8 mouse cellular contexts compared by ENCODE assay signal in genomic region chr8:70765838-70766570, GRCm38 (mm10). TPM values are rescaled to one million over a fixed set of nuclear protein-coding genes. Genes with fewer than 3 reads are reported as not detected.
DNase-seq lines count a peak whose midpoint lies in the region; ATAC-seq lines count a peak whose summit lies in the region.

No protein-coding gene starts in this region.

- no peaks in the 10 kb centered on the region for H3K9me3 ChIP-seq in heart, embryonic 13.5 days
- no peaks in the 10 kb centered on the region for H3K9me3 ChIP-seq in limb, embryonic 13.5 days
- no peaks in the 10 kb centered on the region for H3K9me3 ChIP-seq in midbrain, embryonic 15.5 days

- H3K4me2 ChIP-seq in heart, embryonic 13.5 days = peak overlapping the region; percentile 91
- peak overlapping the region; percentile 91 for H3K4me2 ChIP-seq in limb, embryonic 13.5 days (replicated peaks)
- peak overlapping the region; percentile 37 for H3K4me2 ChIP-seq in midbrain, embryonic 15.5 days

- peaks cover 42% of the 10 kb centered on the region for H3K36me3 ChIP-seq in heart, embryonic 13.5 days
- H3K36me3 ChIP-seq in limb, embryonic 13.5 days = peaks cover 40% of the 10 kb centered on the region
- peaks cover 23% of the 10 kb centered on the region for H3K36me3 ChIP-seq in midbrain, embryonic 15.5 days (replicated peaks)

- H3K4me3 ChIP-seq in heart, embryonic 13.5 days = peak overlapping the region; percentile 56
- H3K4me3 ChIP-seq in limb, embryonic 13.5 days = peak overlapping the region; percentile 50
- peak overlapping the region; percentile 6 for H3K4me3 ChIP-seq in midbrain, embryonic 15.5 days

- peak; percentile 76 for DNase-seq in adrenal gland, postnatal 14 days
- DNase-seq in adrenal gland, adult 8-10 months = no peak
- DNase-seq in ZHBTc4 (ENCODE audit: low read depth, low spot score) = peak; percentile 53
- peak; percentile 64 to 67 for DNase-seq in thymus, postnatal 10 days (ENCODE audit: low spot score in 2 of 2)
- DNase-seq in gastrocnemius, adult 8-10 months (ENCODE audit: low spot score in 2 of 2) = no peak

- H3K27me3 ChIP-seq in heart, embryonic 13.5 days (replicated peaks) = peaks cover 6% of the 10 kb centered on the region; the same call in 1 of the 2 replicates
- H3K27me3 ChIP-seq in limb, embryonic 13.5 days = no peaks in the 10 kb centered on the region
- peaks cover 16% of the 10 kb centered on the region; the same call in 1 of the 2 replicates for H3K27me3 ChIP-seq in midbrain, embryonic 15.5 days (replicated peaks)

- ATAC-seq in heart, embryonic 13.5 days (ENCODE audit: extremely low read depth, insufficient number of reproducible peaks, low FRiP score, low TSS enrichment) = no peak
- no peak for ATAC-seq in limb, embryonic 13.5 days (ENCODE audit: low FRiP score, low read depth)
- ATAC-seq in midbrain, embryonic 15.5 days (replicated peaks) = no peak

- peak overlapping the region; percentile 82 for H3K9ac ChIP-seq in heart, embryonic 13.5 days
- H3K9ac ChIP-seq in limb, embryonic 13.5 days = peak overlapping the region; percentile 73
- H3K9ac ChIP-seq in midbrain, embryonic 15.5 days = peak overlapping the region; percentile 9; the same call in 1 of the 2 replicates

- WGBS in heart, embryonic 13.5 days = 3% methylated on average over 34 of the region's 34 CpGs
- 2% methylated on average over 34 of the region's 34 CpGs for WGBS in limb, embryonic 13.5 days
- 3% methylated on average over 34 of the region's 34 CpGs for WGBS in midbrain, embryonic 15.5 days

- peaks cover 30% of the 10 kb centered on the region for H3K4me1 ChIP-seq in heart, embryonic 13.5 days
- peaks cover 22% of the 10 kb centered on the region for H3K4me1 ChIP-seq in limb, embryonic 13.5 days
- peaks cover 16% of the 10 kb centered on the region for H3K4me1 ChIP-seq in midbrain, embryonic 15.5 days

- no peak overlapping the region; the same call in 1 of the 2 replicates for H3K27ac ChIP-seq in heart, embryonic 13.5 days (replicated peaks)
- no peak overlapping the region for H3K27ac ChIP-seq in limb, embryonic 13.5 days
- no peak overlapping the region for H3K27ac ChIP-seq in midbrain, embryonic 15.5 days

RNA-seq across cellular contexts. Expression of gene Mpv17l2, which starts 5.3 kb away (rescaled TPM):
- 113 and 123 TPM in 2 replicates for total RNA-seq in adrenal gland, postnatal 14 days (2021)
- total RNA-seq in adrenal gland, adult 8-10 months (2022) = 100 to 1,000 TPM; 106 to 166 (median 126) TPM
- polyA plus RNA-seq in heart, embryonic 13.5 days (2015; fragmentation: Nextera tagmentation; extraction: Ambion mirVana) = 41.6 and 48.4 TPM in 2 replicates
- 29.2 and 36.6 TPM in 2 replicates for polyA plus RNA-seq in limb, embryonic 13.5 days (2015; fragmentation: Nextera tagmentation; extraction: Ambion mirVana)
- 36.6 and 38.4 TPM in 2 replicates for polyA plus RNA-seq in midbrain, embryonic 15.5 days (2015; fragmentation: Nextera tagmentation; extraction: Ambion mirVana)
- total RNA-seq in gastrocnemius, adult 8-10 months (2022) = 10 to 100 TPM; 19.7 to 24.6 (median 22.2) TPM

RNA-seq across cellular contexts. Expression of gene Pik3r2, which starts 10.5 kb away (rescaled TPM):
- 35.4 and 44.0 TPM in 2 replicates for total RNA-seq in adrenal gland, postnatal 14 days (2021)
- 10 to 100 TPM; 44.0 to 73.8 (median 57.9) TPM for total RNA-seq in adrenal gland, adult 8-10 months (2022)
- 34.9 and 36.5 TPM in 2 replicates for polyA plus RNA-seq in heart, embryonic 13.5 days (2015; fragmentation: Nextera tagmentation; extraction: Ambion mirVana)
- 78.1 and 81.3 TPM in 2 replicates for polyA plus RNA-seq in limb, embryonic 13.5 days (2015; fragmentation: Nextera tagmentation; extraction: Ambion mirVana)
- polyA plus RNA-seq in midbrain, embryonic 15.5 days (2015; fragmentation: Nextera tagmentation; extraction: Ambion mirVana) = 113 TPM in 2 replicates
- 10 to 100 TPM; 14.5 to 17.4 (median 16.0) TPM for total RNA-seq in gastrocnemius, adult 8-10 months (2022)

RNA-seq across cellular contexts. Expression of gene Rab3a, which starts 11.5 kb away (rescaled TPM):
- total RNA-seq in adrenal gland, postnatal 14 days (2021) = 56.2 and 75.1 TPM in 2 replicates
- total RNA-seq in adrenal gland, adult 8-10 months (2022) = 10 to 100 TPM; 59.6 to 90.1 (median 74.4) TPM
- 17.4 and 23.2 TPM in 2 replicates for polyA plus RNA-seq in heart, embryonic 13.5 days (2015; fragmentation: Nextera tagmentation; extraction: Ambion mirVana)
- polyA plus RNA-seq in limb, embryonic 13.5 days (2015; fragmentation: Nextera tagmentation; extraction: Ambion mirVana) = 18.0 and 19.6 TPM in 2 replicates
- polyA plus RNA-seq in midbrain, embryonic 15.5 days (2015; fragmentation: Nextera tagmentation; extraction: Ambion mirVana) = 473 and 487 TPM in 2 replicates
- 10 to 100 TPM; 28.5 to 34.0 (median 32.3) TPM for total RNA-seq in gastrocnemius, adult 8-10 months (2022)

RNA-seq across cellular contexts. Expression of gene Mast3, which starts 38.9 kb away (rescaled TPM):
- total RNA-seq in adrenal gland, postnatal 14 days (2021) = 22.9 and 28.2 TPM in 2 replicates
- 10 to 100 TPM; 17.8 to 37.7 (median 26.5) TPM for total RNA-seq in adrenal gland, adult 8-10 months (2022)
- polyA plus RNA-seq in heart, embryonic 13.5 days (2015; fragmentation: Nextera tagmentation; extraction: Ambion mirVana) = 5.6 and 6.7 TPM in 2 replicates
- 13.1 and 14.0 TPM in 2 replicates for polyA plus RNA-seq in limb, embryonic 13.5 days (2015; fragmentation: Nextera tagmentation; extraction: Ambion mirVana)
- polyA plus RNA-seq in midbrain, embryonic 15.5 days (2015; fragmentation: Nextera tagmentation; extraction: Ambion mirVana) = 26.4 and 26.9 TPM in 2 replicates
- total RNA-seq in gastrocnemius, adult 8-10 months (2022) = 1 to 10 TPM; 1.7 to 4.5 (median 2.4) TPM

RNA-seq across cellular contexts. Expression of gene Il12rb1, which starts 42.2 kb away (rescaled TPM):
- total RNA-seq in adrenal gland, postnatal 14 days (2021) = 0.34 TPM in 1 of 2 replicates, not detected in the other
- total RNA-seq in adrenal gland, adult 8-10 months (2022) = under 1 TPM; 0.11 to 0.75 (median 0.22) TPM
- polyA plus RNA-seq in heart, embryonic 13.5 days (2015; fragmentation: Nextera tagmentation; extraction: Ambion mirVana) = not detected in 2 replicates
- polyA plus RNA-seq in limb, embryonic 13.5 days (2015; fragmentation: Nextera tagmentation; extraction: Ambion mirVana) = 0.06 TPM in 1 of 2 replicates, not detected in the other
- 0.10 and 0.36 TPM in 2 replicates for polyA plus RNA-seq in midbrain, embryonic 15.5 days (2015; fragmentation: Nextera tagmentation; extraction: Ambion mirVana)
- not detected for total RNA-seq in gastrocnemius, adult 8-10 months (2022)

Comparison
In these comparisons a context has a peak if more than half of its experiments do, and no peak if none do; other contexts are left out.
1. DNase-seq: peak in adrenal gland, postnatal 14 days (single experiment), ZHBTc4 (single experiment) and thymus, postnatal 10 days (2 of 2); none in adrenal gland, adult 8-10 months (single experiment) and gastrocnemius, adult 8-10 months (0 of 2).
2. H3K4me2 ChIP-seq: peak in every context shown above with its lines; median percentile 91 in heart, embryonic 13.5 days; 91 in limb, embryonic 13.5 days; 37 in midbrain, embryonic 15.5 days.
3. H3K4me3 ChIP-seq: peak in every context shown above with its lines; median percentile 56 in heart, embryonic 13.5 days; 50 in limb, embryonic 13.5 days; 6 in midbrain, embryonic 15.5 days.
4. H3K9ac ChIP-seq: peak in every context shown above with its lines; median percentile 82 in heart, embryonic 13.5 days; 73 in limb, embryonic 13.5 days; 9 in midbrain, embryonic 15.5 days.